Mouse (Mus musculus) ES-Bruce4 (cell line): ENCODE data around the gene Pigk. TPM values are rescaled to one million over a fixed set of nuclear protein-coding genes. Genes with fewer than 3 reads are reported as not detected.

Source experiments
- H3K27ac ChIP-seq: 2 replicates; pipeline ENCODE4 v1.5.1; 2012; ENCODE audit warnings: low read length, inconsistent platforms; ENCODE audit not compliant: insufficient read depth
- H3K27me3 ChIP-seq: 2 replicates; pipeline ENCODE4 v1.6.1; 2012; ENCODE audit warnings: mild to moderate bottlenecking, low read length, inconsistent platforms; ENCODE audit not compliant: control insufficient read depth, poor library complexity, insufficient read depth, severe bottlenecking
- H3K36me3 ChIP-seq: 2 replicates; pipeline ENCODE4 v1.6.1; 2012; ENCODE audit warnings: inconsistent platforms, mild to moderate bottlenecking, low read length, moderate library complexity; ENCODE audit not compliant: control insufficient read depth, poor library complexity, insufficient read depth, severe bottlenecking
- H3K4me1 ChIP-seq: one replicate; pipeline ENCODE4 v1.8.1; 2011; ENCODE audit warnings: low read length; ENCODE audit not compliant: control insufficient read depth, insufficient read depth
- H3K4me3 ChIP-seq: 2 replicates; pipeline ENCODE4 v1.5.1; 2011; ENCODE audit warnings: low read depth, mild to moderate bottlenecking, low read length
- H3K9ac ChIP-seq: 2 replicates; pipeline ENCODE4 v1.6.1; 2012; ENCODE audit warnings: low read depth, mild to moderate bottlenecking, inconsistent platforms; ENCODE audit not compliant: poor library complexity, severe bottlenecking
- H3K9me3 ChIP-seq: replicated peaks from 2 replicates; pipeline ENCODE4 v1.6.1; 2012; ENCODE audit warnings: mild to moderate bottlenecking, low read length, inconsistent platforms; ENCODE audit not compliant: control insufficient read depth, poor library complexity, insufficient read depth, severe bottlenecking
- CTCF ChIP-seq: IDR thresholded peaks from one replicate; pipeline ENCODE4 v1.8.1; 2011; ENCODE audit warnings: low read depth, low read length
- EP300 ChIP-seq: IDR thresholded peaks from 2 replicates; pipeline ENCODE4 v1.6.1; 2011; ENCODE audit warnings: low read depth, low read length; ENCODE audit not compliant: insufficient read depth
- POLR2A ChIP-seq: IDR thresholded peaks from one replicate; pipeline ENCODE4 v1.8.1; 2011; ENCODE audit warnings: low read length; ENCODE audit not compliant: insufficient read depth
- polyA plus RNA-seq: library from polyadenylated mRNA; stranded (reverse); fragments of >200 nt; gene quantifications from 2 replicates; pipeline ENCODE4 v1.2.4, GENCODE M21; 2011; ENCODE audit warnings: low read depth; ENCODE audit not compliant: missing spikeins, insufficient read depth, insufficient read length

The Pigk gene
- polyA plus RNA-seq, 1 experiment = 23.8 TPM

DNA sequence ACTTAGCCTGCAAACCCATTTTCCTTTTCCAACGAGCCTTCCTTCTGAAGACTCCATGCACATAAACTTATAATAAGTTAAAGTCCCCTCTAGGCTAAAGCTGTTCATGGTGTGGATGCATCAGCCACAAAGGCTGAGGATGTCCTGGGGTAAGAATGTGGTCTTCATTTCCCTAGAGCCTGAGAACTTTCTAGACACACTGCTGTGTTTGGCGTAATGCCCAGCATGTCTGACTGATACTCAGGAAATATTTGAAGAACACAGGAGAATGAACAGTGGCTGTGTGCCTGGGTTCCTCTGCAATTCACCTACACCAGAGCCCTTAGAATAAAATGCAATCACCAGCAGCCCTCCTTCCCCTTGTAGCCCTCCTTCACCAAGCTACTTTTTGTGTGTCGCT is 117.5 kb downstream of the Pigk start:
- H3K4me3 ChIP-seq = no peak overlapping the region
- no peak overlapping the region for H3K27ac ChIP-seq
- no peaks in the 10 kb centered on the region for H3K9me3 ChIP-seq
- H3K9ac ChIP-seq = no peak overlapping the region
- H3K36me3 ChIP-seq = no peaks in the 10 kb centered on the region
- no peaks in the 10 kb centered on the region for H3K4me1 ChIP-seq
- TF ChIP-seq POLR2A (no peak), CTCF (no peak)
- H3K27me3 ChIP-seq = no peaks in the 10 kb centered on the region

DNA sequence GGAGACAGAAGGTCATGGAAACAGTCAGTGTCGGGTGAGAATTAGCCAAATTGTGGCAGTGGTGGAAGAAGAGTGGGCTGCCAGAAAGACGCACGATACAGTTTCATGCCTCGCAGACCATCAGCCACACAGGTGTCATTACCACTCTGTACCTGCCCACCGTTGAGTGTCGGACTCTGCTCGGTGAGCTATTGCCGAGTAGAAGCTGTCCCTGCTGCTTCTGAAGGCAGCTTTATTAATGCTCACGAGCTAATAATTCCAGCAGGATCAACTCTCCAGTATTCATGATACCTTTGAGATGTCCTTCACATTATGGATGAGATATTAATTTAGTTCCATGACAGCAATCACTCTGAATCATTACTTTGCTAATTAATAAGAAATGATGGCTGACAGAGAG is 118.1 kb downstream of the Pigk start:
- TF ChIP-seq CTCF = no peak
- TF ChIP-seq EP300 = no peak
- no peak for TF ChIP-seq POLR2A
- Histone ChIP-seq H3K9ac (no peak overlapping the region), H3K4me1 (no peaks in the 10 kb centered on the region), H3K27me3 (no peaks in the 10 kb centered on the region), H3K36me3 (no peaks in the 10 kb centered on the region), H3K9me3 (no peaks in the 10 kb centered on the region), H3K27ac (no peak overlapping the region), H3K4me3 (no peak overlapping the region)

DNA sequence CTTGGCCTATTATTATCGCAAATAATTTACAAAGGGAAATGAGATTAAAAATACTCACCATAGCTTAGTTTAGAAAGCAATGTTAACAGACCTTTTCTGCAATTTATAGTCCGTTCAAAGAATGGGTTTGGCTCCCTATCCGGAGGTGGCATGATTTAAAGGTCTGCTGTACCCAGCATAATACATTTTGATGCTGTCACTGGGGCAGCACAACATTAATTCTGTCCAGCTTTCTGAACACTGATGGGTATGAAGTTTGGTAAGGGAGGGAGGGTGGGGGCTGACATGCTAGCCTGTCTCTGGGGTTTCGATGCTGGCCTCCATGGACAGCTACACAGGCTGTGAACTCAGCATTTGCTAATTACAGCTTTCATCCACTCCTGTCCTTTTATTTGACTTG is 118.5 kb downstream of the Pigk start:
- Histone ChIP-seq H3K9me3 (no peaks in the 10 kb centered on the region), H3K4me1 (no peaks in the 10 kb centered on the region), H3K27ac (no peak overlapping the region), H3K27me3 (no peaks in the 10 kb centered on the region), H3K4me3 (no peak overlapping the region), H3K36me3 (no peaks in the 10 kb centered on the region), H3K9ac (no peak overlapping the region)
- TF ChIP-seq CTCF = no peak
- TF ChIP-seq EP300 = no peak
- no peak for TF ChIP-seq POLR2A

DNA sequence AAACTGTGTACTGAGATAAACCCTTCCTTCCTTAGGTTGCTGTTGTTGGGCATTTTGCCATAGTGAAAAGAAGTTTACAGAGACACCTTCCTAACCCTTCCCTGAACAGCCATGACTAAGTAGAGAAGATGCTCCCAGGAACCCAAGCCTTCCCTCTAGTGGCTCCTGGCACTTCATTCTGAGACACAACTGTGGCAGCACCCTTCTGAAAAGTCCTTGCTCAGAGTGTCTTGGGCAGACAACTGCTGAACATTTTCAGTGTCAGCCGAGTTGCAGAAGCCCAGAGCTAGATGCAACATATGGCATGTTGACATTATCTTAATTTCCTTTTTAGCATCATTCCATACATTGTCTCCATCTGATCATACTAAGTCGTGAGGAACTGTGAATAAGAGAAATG is 123.5 kb downstream of the Pigk start:
- TF ChIP-seq CTCF (no peak), POLR2A (no peak), EP300 (no peak)
- no peak overlapping the region for H3K27ac ChIP-seq
- H3K4me3 ChIP-seq = no peak overlapping the region
- H3K9me3 ChIP-seq = no peaks in the 10 kb centered on the region
- no peaks in the 10 kb centered on the region for H3K4me1 ChIP-seq
- no peaks in the 10 kb centered on the region for H3K27me3 ChIP-seq
- H3K9ac ChIP-seq = no peak overlapping the region
- H3K36me3 ChIP-seq = no peaks in the 10 kb centered on the region

DNA sequence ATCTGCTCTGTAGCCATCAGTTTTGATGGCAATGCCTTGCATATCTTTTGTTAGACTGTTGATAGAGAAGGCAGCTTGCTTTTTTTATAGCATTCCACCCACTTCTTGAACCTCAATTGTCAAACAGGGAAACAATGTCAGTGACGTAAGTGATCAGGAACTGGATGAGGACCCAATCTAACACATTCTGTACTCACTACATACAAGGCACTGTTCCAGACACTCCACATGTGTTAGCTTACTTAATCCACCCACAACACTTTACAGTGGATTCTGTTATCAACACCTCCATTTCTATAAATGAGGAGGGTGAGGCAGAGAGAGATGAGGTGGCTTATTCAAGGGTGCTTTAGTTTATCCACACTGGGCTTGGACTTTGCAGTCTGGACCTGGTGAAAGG is 124.0 kb downstream of the Pigk start:
- Histone ChIP-seq H3K4me3 (no peak overlapping the region), H3K9me3 (no peaks in the 10 kb centered on the region), H3K9ac (no peak overlapping the region), H3K36me3 (no peaks in the 10 kb centered on the region), H3K27ac (no peak overlapping the region), H3K27me3 (no peaks in the 10 kb centered on the region), H3K4me1 (no peaks in the 10 kb centered on the region)
- TF ChIP-seq POLR2A (no peak), EP300 (no peak), CTCF (no peak)

DNA sequence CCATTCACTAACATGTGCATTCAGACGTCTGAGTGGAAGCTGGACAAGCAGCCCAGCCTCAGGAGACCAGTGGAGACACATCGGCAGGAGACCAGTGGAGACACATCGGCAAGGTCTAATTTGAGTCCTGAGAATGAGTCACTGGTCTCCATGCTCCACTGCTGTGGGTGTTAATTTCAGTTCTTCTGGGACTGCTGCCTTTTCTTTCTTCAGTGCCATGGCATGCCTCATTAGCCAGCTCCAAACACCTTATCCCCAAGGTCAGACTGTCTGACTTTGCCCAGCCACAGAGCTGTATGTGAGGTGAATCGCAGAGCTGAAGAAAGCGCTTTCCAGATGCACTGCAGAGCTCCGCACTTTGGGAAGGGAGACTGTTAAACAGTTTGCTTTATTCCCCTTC is 127.4 kb downstream of the Pigk start:
- H3K4me3 ChIP-seq = no peak overlapping the region
- H3K4me1 ChIP-seq = no peaks in the 10 kb centered on the region
- H3K9me3 ChIP-seq = no peaks in the 10 kb centered on the region
- H3K27me3 ChIP-seq = no peaks in the 10 kb centered on the region
- TF ChIP-seq CTCF (no peak), EP300 (no peak), POLR2A (no peak)
- H3K27ac ChIP-seq = no peak overlapping the region
- H3K36me3 ChIP-seq = no peaks in the 10 kb centered on the region
- no peak overlapping the region for H3K9ac ChIP-seq
